Mouse (Mus musculus) lung, postnatal 14 days (tissue): ENCODE data around the gene Ddit4.

Experiments
- DNase-seq: peaks from one replicate; pipeline ENCODE4 v3.0.0; 2021

Ddit4 gene

DNA sequence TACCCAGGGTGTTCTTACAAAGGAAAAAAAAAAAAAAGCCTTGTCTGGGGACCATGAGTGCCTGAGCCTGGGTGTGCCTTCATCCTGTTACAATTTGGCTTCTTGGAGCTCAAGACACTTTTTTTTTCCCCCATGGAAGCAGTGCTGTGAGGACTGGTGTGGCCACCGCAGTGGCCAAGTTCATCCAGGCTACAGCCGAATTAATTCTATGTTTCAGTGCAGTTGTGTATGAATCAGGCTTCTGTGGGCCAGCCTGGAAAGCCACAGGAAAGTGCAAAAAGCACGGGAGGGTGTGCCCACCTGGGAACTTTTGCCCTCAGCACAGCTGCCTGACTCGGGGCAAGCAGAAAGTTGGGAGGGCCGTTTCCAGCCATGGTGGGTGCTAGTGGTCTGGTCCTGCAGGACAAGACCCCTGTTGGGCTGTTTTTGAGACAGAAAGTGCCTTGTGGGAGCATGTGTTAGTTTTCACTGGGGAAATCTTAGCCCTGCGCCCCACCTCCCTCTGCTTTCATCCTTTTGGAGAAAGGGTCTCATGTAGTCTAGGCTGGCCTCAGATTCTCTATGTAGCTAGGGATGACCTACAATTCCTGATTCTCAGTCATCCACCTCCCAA lies 18.9 kb upstream of the Ddit4 start:
- DNase-seq: no peak

DNA sequence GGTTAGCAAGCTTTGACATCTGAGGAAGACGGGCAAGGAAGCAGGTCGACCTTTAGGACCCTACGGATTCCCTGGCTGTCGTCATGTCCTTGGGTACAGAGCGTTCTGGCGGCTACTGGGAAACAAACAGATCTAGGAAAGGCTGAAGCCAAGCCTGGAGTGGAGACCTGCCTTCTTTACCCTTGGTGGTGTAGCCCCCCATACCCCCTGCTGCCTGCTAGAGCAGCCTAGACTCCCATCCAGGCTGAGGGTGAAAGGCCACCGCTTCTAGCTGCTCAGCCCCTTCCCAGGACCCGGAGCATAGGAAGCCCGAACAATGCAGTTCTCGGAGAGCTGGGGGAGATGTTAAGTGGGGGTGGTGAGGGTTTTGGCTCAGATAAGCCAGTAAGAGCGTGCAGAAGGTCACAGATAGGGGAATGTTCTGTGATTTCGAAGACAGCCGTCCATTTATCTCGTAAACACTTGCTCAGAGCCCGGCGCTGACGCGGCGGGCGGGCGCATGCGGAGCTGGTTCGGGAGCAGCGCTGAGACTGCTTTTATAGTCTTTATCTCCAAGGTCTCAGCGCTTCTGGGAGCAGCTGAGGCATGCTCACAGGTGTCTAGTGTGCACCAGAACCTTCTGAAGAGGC lies 18.3 kb upstream of the Ddit4 start:
- peak; percentile 84 for DNase-seq

DNA sequence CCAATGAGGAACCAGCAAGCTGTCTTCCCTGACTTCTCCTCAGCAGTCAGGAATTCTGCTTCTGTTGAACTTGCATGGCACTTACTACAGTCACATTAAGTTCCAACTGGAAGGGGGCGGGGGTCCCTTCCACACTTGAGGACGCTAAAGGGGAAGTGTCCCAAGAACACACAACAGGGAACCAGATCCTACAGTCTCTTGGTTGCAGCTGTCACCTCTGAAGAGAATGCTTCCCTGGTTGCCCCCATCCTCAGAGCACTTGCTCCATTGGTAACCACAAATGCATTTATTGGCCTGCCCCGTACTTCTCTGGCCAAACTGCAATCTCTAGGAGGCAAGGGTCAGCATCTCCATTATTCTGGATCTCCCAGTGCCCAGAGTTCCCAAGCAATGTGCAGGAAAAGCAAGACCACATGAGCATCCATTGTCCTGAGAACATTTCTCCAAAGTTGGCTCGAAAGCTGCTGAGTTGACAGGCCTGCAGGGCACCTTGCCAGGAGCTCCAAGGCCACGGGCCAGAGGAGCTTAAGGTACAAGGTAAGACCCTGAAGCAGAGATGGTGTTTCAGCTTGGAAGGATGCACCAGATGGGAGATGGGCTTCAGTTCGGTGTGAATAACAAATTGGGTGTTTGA lies 15.8 kb upstream of the Ddit4 start:
- DNase-seq: no peak

DNA sequence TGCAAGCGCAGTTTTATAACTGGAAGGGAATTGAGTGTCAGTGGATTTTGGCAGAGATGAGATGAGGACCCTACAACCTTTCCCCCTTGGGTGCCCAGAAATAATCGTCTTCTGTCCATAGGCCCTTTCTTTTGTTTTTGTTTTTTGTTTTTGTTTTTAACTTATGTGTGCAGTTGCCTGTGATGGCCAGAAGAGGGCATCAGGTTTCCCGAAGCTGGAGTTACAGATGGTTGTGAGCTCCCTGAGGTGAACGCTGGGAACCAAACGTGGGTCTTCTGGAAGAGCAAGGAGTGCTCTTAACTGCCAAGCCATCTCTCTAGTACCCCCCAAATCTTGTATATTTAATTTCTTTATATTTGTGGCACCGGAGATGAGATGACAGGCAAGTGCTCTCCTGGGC lies 15.1 kb upstream of the Ddit4 start:
- DNase-seq: no peak

DNA sequence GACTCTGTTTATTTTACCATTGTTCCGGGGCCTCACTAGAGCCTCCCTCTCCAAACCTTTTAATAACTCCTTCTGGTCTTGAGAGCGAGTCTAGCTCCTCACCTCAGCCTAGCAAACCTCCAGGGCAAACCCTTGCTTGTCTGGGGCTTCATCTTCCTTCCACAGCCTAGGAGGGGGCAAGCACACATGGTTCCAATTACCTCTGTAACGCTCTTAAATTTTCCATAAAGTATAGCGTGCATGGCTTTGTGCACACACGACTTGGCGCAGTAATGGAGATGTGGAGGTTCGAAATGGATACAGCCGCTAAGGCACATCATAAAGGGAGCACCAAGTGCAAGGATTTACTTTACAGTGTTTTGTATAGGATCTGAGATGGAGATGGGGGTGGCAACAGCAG lies 14.2 kb upstream of the Ddit4 start:
- DNase-seq: no peak

DNA sequence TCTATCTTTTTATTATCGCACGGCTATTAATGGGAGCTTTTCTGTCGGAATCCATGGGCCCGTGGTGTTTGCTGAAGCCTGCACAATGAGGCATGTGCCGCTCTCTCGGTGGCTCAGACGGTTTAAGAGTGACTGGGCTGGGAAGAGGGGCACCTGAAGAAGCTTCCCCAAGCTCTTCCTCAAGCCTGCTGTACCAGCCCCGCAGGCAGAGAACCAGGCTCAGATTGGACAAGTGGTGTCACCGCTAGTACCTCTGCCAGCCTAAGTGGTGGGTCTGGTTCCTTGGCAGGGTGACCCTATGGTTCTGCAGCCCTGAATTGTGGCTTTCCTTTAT lies 13.7 kb upstream of the Ddit4 start:
- DNase-seq: no peak

DNA sequence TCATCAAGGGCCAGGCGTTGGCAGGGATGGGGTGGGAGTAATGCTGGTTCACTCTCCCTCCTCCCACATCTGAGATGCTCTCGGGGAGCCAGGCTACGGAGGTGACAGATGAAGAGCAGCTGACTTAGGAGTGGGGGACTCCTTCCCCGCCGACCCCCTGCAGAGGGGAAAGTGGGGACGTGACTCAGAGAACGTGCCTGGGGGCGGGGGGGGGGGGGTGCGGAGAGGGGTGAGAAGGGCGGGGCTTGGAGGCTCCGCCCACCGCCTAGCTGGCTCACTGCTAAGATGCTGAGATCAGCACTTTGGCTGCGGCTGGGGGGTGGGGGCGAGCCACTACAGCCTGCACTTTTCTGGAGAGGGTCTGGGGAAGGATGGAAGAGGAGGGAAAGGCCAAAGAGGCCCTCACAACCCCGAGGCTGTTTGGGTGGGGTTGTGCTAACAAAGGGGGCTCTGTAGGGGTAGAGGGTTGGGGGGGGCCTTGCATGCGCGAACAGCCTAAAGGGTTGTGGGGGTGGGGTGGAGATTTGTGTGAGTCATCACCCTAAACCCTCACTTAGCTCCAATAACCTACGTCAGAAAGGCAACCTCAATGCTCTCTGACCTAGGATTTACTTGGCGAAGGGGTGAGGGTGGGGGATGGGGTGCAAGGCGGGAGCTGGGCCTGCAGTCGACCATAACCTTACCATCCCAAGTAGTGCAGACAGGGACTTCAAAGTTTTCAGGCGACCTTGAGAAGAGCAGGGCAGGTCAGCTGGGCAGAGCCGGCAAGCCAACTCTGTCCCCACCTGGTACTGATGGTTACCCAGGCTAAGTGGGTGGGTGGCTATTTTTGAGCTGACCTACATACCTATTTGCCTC lies 13.1 kb upstream of the Ddit4 start:
- no peak for DNase-seq

DNA sequence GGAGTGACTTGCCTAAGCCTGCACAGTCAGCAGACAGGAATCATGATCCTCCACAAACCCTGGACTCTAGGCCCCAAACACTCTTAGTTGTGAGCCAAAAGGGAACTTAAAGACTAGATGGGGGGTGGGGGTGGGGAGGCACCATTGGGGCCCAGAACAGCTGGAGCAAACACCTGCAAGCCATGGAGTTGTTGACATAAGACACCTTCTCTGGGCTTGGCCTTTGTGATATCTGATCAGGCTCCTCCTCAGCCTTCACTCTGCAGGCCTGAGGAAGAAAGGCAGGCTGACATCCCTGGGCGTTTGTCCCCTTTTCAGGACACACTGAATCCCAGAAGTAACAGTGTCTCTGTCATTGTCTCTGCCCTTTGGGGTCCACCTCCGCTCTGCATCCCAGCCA lies 12.0 kb upstream of the Ddit4 start:
- DNase-seq: no peak

DNA sequence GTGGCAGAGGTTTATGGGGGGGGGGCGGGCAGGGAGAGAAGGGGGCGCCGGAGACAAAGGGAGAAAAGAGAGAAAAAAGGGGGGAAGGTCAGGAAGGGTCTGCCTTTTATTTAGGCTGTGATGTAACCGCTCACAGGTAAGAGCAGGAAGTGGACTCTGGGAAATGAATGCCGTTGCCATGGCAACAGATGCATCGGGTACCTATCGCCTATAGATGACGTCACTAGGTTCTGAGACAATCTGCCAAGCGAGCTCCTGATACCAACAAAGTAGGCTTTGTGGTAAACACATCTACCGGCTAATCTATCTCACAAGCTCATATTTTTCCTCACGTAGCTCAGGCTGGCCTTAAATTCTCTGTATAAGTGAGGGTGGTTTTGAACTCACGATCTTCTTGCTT lies 7.9 kb upstream of the Ddit4 start:
- no peak for DNase-seq

DNA sequence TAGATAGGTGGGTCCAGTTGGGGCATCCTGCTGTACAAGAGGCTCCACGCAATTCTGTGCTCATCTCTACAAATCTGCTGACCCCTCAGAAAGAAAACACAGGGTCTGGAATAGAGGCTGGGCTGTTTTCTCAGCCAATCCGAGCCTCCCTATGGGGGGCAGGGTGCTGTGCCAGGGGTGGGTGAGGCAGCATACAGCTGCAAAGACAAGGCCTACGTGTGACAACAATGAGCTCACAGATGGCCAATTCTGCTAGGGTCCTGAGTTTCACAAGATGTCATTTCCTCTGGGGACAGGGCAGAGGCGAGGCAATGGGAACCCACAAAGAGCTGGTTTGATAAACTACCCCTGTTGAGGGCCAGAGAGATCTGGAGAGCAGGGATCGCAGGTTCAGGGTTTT lies 6.8 kb upstream of the Ddit4 start:
- no peak for DNase-seq

DNA sequence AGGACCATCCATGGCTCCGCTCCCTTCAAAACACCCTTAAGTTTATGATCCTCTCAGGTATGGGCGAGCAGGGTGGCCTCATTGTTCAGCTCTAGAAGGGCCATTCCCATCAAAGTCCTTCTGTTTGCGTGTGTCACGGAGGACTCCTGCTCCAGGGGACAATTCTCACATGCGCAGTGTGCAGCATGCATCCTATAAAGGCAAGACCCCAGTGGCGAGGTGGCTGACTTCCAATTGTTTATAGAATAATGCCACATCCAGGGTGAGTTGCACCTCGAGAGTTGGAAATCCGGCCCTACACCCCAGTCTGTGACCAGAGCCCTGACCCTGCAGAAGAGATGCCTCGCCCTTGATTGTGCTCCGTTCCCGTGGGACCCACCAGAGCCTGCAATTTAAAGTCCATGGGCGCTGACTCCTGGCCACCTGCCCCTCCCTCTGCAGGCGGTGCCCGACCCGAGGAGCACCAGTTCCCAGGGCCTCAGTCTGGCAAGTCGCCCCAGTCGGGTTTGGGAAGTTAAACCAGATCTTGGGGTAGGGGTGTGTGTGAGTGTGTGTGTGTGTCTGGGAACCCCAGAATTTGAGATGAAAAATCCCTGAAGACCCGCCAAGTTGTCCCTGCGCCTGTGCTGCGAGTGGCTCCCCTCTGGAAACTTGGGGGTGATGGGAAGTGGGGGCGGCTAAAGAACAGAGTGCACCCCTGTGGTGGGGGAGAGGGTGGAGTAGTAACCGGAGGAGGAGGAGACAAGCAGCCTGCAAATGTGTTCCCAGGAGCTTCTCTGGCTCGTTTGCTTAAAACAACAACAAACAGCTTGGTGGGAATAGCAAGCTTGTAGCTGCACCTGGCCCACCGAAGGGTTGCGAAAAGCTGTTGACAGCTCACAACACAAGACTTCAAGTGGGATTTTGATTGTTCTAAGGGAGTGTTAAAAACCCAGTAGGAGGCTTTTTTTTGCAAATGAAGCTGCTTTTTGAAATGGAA lies 5.8 kb upstream of the Ddit4 start:
- no peak for DNase-seq

DNA sequence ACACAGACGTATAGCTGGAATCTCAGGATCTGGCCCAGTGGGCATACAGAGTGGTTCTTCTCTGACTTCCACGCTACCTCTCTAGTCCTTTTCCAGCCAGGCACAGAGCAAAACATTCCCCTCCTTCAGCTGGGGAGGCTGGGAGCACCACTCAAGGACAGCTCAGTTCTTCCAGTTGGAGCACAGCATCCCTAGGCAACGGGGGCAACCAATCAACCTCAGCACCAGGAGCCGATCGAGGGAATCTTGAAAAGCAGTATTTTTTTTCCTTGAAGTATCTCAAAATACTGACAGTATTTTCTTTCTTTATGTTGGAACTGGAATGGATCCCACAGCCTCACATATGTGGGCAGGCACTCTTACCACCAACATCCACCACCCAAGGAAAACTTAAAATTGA lies 5.0 kb upstream of the Ddit4 start:
- no peak for DNase-seq

DNA sequence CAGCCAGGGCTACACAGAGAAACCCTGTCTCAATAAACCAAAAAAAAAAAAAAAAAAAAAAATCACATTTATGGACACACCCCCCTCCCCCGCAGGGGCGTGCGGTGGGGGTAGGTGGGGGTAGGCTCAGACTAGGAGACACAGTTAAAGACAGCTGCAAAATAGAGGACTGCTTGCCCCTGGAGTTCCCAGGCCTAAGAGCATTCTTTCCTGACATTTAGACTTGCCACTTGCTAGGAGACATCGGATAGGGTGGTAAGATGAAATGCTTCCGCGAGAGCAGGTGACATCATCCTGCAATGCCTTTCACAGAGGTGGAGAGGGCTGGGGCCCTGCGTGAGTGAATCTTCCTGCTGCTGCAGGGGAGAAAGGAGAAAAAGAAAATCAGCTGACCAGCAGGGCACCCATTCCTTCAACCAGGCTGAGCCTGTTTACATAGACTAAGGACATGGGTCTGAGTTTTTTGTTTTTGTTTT lies 2.0 kb upstream of the Ddit4 start:
- no peak for DNase-seq

DNA sequence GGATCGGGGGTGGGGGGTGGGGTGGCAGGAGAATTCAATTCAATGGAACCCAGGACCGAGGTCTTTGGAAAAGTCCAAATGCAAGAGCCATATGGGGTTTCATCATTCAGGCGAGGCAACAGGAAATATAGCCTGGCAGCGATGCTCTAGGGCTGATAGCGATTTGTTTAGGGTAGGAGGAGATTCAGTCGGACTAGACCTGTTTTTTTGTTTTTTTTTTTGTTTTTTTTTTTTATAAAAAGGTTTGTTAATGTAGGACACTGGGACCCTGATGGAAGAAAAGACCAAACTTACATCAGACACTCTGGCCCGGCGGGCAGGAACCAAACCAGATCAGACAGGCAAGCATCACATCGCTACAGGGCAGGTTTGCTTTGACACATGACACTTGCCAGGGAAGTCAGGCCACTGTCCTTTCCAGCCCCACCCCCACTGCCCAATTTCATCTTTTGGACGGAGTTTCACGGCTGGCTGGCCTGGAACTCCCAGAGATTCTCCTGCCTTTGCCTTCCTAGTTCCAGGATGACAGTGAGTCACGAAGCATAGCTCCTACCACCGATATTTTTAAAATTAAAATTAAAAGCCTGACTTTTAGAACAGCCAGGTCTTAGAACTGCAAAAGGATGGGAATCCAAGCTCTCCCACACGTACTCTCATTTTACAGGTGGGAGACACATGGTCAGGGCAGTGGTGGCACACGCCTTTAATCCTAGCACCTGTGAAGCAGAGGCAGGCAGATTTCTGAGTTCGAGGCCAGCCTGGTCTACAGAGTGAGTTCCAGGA lies 1.3 kb upstream of the Ddit4 start:
- peak; percentile 46 for DNase-seq

DNA sequence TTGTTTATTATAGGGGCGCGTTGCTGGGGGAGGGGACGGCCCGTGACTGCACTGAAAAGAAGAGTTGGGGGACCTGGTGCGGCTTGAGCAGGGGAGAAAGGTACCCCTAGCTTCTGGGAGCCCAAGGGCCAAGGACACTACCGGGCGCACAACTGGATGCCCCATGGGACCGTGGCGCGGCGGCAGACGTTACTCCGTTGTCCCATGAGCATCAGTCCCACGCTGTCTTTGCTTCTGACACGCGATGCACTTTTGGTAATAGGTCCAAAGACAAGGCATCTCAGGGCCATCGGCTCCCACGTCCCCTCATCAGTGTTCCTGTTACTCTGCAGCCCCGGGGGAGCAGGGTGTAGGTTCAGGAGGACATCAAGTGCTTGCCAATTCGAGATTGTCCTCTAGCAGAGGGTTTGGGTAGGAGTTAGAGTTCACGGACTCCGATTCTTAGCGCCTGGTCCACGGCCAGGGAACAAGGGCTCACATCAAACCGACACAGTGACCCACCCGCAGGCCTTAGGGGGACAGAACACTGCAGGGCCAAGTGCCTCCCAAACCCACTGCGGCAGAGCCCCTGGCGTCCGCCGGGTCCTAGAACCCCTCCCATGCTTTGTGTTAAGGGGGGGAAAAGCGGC lies 632 bp upstream of the Ddit4 start:
- peak; percentile 62 for DNase-seq

DNA sequence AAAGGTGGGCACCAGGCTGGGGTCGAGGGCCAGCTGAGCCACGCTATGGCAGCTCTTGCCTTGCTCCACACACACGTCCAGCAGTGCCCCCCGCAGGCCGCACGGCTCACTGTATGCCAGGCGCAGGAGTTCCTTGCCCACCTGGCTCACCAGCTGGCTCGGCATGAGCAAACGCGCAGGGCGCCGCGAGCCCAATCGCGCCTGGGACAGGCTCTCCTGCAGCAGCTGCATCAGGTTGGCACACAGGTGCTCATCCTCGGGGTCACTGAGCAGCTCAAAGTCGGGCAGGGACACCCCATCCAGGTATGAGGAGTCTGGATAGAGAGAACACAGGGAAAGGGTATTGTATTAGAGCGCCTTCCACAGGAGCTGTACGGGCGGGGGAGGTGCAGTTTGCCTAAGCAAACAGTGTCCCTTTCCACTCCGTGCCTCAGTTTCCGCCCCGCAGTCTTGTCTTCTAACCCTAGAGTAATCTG lies 880 bp downstream of the Ddit4 start:
- peak; percentile 82 for DNase-seq

DNA sequence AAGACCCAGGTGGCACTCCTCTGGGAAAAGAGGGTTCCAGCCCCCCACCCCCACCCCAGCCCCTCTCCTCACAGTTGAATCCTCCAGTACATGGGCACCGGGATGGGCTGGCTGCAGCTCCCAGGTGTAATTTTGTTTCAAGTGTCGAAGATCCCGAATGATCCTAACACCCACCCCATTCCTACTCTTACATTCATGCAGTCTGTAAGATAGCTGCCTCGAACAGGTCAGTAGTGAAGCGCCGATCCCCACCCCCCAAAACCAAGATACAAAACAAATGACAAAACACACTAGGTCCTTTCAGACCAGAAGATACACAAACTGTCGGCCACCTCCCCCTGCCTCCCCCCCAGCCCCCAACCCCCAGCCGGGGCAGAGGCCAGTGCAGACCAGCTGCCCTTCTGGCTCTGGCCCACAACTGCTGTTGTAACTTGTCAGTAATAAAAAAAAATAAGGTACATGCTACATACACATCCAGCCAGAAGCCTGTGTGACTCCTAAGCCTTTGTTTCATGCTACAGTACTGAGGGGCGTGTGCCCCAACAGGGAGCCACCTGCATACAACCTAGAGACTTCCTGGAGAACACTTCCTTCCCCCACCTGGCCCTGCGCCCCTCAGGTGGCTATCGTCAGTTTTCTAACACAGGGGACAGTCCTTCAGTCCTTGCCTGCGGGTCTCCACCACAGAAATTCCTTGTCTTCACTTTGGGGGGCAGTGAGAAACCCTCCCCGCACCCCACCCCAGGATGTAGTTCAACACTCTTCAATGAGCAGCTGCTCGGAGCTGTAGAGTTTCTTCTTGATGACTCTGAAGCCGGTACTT lies 1.6 kb downstream of the Ddit4 start:
- no peak for DNase-seq

DNA sequence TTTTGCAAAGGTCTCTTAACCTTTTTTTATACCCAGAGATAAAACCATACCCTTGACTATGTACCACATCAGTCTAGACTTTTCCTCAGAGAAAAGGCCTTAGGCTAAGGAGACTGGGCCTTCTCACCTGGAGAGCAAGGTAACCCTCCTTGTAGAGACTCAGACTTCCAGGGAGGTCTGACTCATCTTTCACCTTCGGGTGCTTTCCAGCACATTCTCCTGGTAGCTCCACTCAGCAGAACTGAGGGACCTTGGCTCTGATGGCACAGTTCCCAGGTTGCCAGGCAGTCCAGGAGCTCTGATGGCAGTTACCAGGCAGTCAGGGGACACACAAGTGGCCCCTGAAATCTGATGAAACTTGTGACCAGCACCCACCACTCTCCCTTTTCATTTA lies 2.4 kb downstream of the Ddit4 start:
- DNase-seq: no peak

DNA sequence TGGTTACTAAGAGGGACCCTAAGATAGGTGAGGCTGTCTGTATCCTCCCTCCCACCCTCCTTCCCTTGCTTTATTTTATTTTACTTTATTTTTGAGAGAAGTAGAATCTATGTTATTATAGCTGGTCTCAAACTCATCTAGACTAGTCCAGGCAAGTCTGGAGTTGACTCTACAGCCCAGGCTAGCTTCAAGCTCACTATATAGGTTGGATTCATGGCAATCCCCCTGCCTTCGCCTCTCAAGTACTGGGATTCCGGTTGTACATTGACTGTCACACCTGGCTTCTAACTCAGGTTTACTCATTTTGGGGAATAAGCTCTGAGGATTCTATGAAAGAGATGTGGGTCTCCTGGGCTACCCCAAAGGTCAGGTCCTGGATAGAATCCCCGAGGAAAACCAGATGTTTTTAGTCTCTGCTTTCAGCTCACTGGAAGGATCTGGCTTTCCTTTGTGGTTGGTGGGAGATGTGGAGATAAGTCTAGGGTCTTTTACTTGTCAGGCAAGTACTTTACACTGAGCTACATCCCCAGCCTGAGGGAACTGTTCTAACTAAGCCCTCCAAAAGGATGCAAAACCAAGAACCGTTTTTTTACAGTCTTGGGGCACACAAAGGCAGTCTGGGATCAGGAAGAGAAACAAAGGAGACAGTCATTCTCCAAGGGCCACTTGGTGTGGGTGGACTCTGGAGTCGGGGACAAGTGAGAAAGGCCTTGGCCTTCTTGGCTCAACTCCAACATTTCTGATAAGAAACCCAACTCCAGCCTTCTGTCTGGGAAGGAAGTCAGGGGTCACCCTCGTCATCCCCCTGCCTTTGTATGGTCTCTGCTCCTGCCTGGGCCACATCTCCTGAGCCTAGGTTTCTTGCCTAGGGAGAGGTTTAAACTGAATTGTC lies 3.0 kb downstream of the Ddit4 start:
- DNase-seq: no peak
